Mouse (Mus musculus): ENCODE measurements at regions not wholly inside any gene's neighbourhood (a gene's known extent, or its start where the extent isn't known, plus 50 kb on each side); places are given as distances from the start of the nearest gene placed in this dataset.

- H3K36me3 ChIP-seq: no peaks in the 10 kb centered on the region
- H3K27me3 ChIP-seq: no peaks in the 10 kb centered on the region
- WGBS: 54% methylated on average over 13 of the region's 13 CpGs
- no peaks in the 10 kb centered on the region for H3K9me3 ChIP-seq
- peak overlapping the region; percentile 20 for H3K27ac ChIP-seq
- H3K4me3 ChIP-seq (replicated peaks): no peak overlapping the region
- peaks cover 23% of the 10 kb centered on the region for H3K4me1 ChIP-seq (replicated peaks)
- ATAC-seq: peak; percentile 88
- no peak overlapping the region for H3K9ac ChIP-seq (replicated peaks)
- H3K4me2 ChIP-seq (replicated peaks): no peak overlapping the region
Measured at GRCm38 (mm10) chr6:140993643-140994580, 255.2 kb upstream of the Pde3a start.

GRCm38 (mm10) chr6:140995340-140996135, 253.5 kb upstream of the Pde3a start:
- no peak overlapping the region for H3K4me2 ChIP-seq (replicated peaks)
- H3K36me3 ChIP-seq: no peaks in the 10 kb centered on the region
- no peak overlapping the region for H3K9ac ChIP-seq (replicated peaks)
- no peaks in the 10 kb centered on the region for H3K27me3 ChIP-seq
- ATAC-seq: peak; percentile 51
- H3K4me1 ChIP-seq (replicated peaks): peaks cover 23% of the 10 kb centered on the region
- 41% methylated on average over 14 of the region's 14 CpGs for WGBS
- H3K27ac ChIP-seq: 0 out of 2 replicates have a peak overlapping the region, but pooled peaks have one; percentile 27
- H3K9me3 ChIP-seq: no peaks in the 10 kb centered on the region
- H3K4me3 ChIP-seq (replicated peaks): no peak overlapping the region

GRCm38 (mm10) chr6:140998069-140998468, 251.0 kb upstream of the Pde3a start:
- Histone ChIP-seq H3K9me3 (no peaks in the 10 kb centered on the region), H3K4me2 (replicated peaks) (no peak overlapping the region), H3K36me3 (no peaks in the 10 kb centered on the region), H3K4me1 (replicated peaks) (peaks cover 23% of the 10 kb centered on the region), H3K4me3 (replicated peaks) (no peak overlapping the region), H3K9ac (replicated peaks) (no peak overlapping the region), H3K27ac (no peak overlapping the region), H3K27me3 (no peaks in the 10 kb centered on the region)
- no peak for ATAC-seq
- 73% methylated on average over 7 of the region's 7 CpGs for WGBS

GRCm38 (mm10) chr6:141000552-141000951, 248.5 kb upstream of the Pde3a start:
- Histone ChIP-seq H3K4me1 (replicated peaks) (0 out of 2 replicates have a peak, but pooled peaks cover 6% of the 10 kb centered on the region), H3K9me3 (no peaks in the 10 kb centered on the region), H3K36me3 (no peaks in the 10 kb centered on the region), H3K4me3 (replicated peaks) (no peak overlapping the region), H3K27me3 (no peaks in the 10 kb centered on the region), H3K9ac (replicated peaks) (no peak overlapping the region), H3K4me2 (replicated peaks) (no peak overlapping the region), H3K27ac (no peak overlapping the region)
- 68% methylated on average over 2 of the region's 2 CpGs for WGBS
- ATAC-seq: no peak

GRCm38 (mm10) chr6:141001306-141001705, 247.8 kb upstream of the Pde3a start:
- no peak for ATAC-seq
- H3K27ac ChIP-seq: no peak overlapping the region
- H3K4me2 ChIP-seq (replicated peaks): no peak overlapping the region
- WGBS: 82% methylated on average over 3 of the region's 3 CpGs
- H3K36me3 ChIP-seq: no peaks in the 10 kb centered on the region
- no peak overlapping the region for H3K9ac ChIP-seq (replicated peaks)
- H3K27me3 ChIP-seq: no peaks in the 10 kb centered on the region
- no peaks in the 10 kb centered on the region for H3K9me3 ChIP-seq
- no peak overlapping the region for H3K4me3 ChIP-seq (replicated peaks)
- H3K4me1 ChIP-seq (replicated peaks): no peaks in the 10 kb centered on the region

- H3K4me1 ChIP-seq (replicated peaks): no peaks in the 10 kb centered on the region
- no peak overlapping the region for H3K4me2 ChIP-seq (replicated peaks)
- H3K9ac ChIP-seq (replicated peaks): no peak overlapping the region
- no peaks in the 10 kb centered on the region for H3K9me3 ChIP-seq
- no peak for ATAC-seq
- H3K36me3 ChIP-seq: no peaks in the 10 kb centered on the region
- no peak overlapping the region for H3K27ac ChIP-seq
- no peaks in the 10 kb centered on the region for H3K27me3 ChIP-seq
- no peak overlapping the region for H3K4me3 ChIP-seq (replicated peaks)
- WGBS: 97% methylated on average over 11 of the region's 11 CpGs
Measured at GRCm38 (mm10) chr6:141015055-141015681, 233.9 kb upstream of the Pde3a start.

- Histone ChIP-seq H3K4me2 (replicated peaks) (no peak overlapping the region), H3K36me3 (no peaks in the 10 kb centered on the region), H3K9ac (replicated peaks) (no peak overlapping the region), H3K27me3 (no peaks in the 10 kb centered on the region), H3K4me3 (replicated peaks) (no peak overlapping the region), H3K4me1 (replicated peaks) (no peaks in the 10 kb centered on the region), H3K27ac (no peak overlapping the region), H3K9me3 (no peaks in the 10 kb centered on the region)
- no peak for ATAC-seq
- WGBS: 83% methylated on average over 4 of the region's 4 CpGs
Measured at GRCm38 (mm10) chr6:141023501-141023900, 225.6 kb upstream of the Pde3a start.

GRCm38 (mm10) chr6:141027353-141027752, 221.7 kb upstream of the Pde3a start:
- no peak overlapping the region for H3K27ac ChIP-seq
- 81% methylated on average over 4 of the region's 4 CpGs for WGBS
- ATAC-seq: no peak
- H3K4me1 ChIP-seq (replicated peaks): 0 out of 2 replicates have a peak, but pooled peaks cover 2% of the 10 kb centered on the region
- no peaks in the 10 kb centered on the region for H3K27me3 ChIP-seq
- no peak overlapping the region for H3K4me3 ChIP-seq (replicated peaks)
- no peak overlapping the region for H3K4me2 ChIP-seq (replicated peaks)
- no peaks in the 10 kb centered on the region for H3K36me3 ChIP-seq
- H3K9me3 ChIP-seq: no peaks in the 10 kb centered on the region
- H3K9ac ChIP-seq (replicated peaks): no peak overlapping the region

GRCm38 (mm10) chr6:141027787-141028186, 221.3 kb upstream of the Pde3a start:
- H3K36me3 ChIP-seq: no peaks in the 10 kb centered on the region
- H3K9ac ChIP-seq (replicated peaks): no peak overlapping the region
- no peak overlapping the region for H3K27ac ChIP-seq
- no peak overlapping the region for H3K4me3 ChIP-seq (replicated peaks)
- H3K9me3 ChIP-seq: no peaks in the 10 kb centered on the region
- no peaks in the 10 kb centered on the region for H3K27me3 ChIP-seq
- 0 out of 2 replicates have a peak, but pooled peaks cover 2% of the 10 kb centered on the region for H3K4me1 ChIP-seq (replicated peaks)
- 91% methylated on average over 5 of the region's 5 CpGs for WGBS
- no peak for ATAC-seq
- H3K4me2 ChIP-seq (replicated peaks): no peak overlapping the region

GRCm38 (mm10) chr6:141034824-141035223, 214.2 kb upstream of the Pde3a start:
- H3K4me2 ChIP-seq (replicated peaks): no peak overlapping the region
- no peak overlapping the region for H3K27ac ChIP-seq
- 0 out of 2 replicates have a peak, but pooled peaks cover 2% of the 10 kb centered on the region for H3K4me1 ChIP-seq (replicated peaks)
- 83% methylated on average over 5 of the region's 5 CpGs for WGBS
- H3K9ac ChIP-seq (replicated peaks): no peak overlapping the region
- H3K27me3 ChIP-seq: no peaks in the 10 kb centered on the region
- no peaks in the 10 kb centered on the region for H3K9me3 ChIP-seq
- no peak for ATAC-seq
- H3K4me3 ChIP-seq (replicated peaks): no peak overlapping the region
- no peaks in the 10 kb centered on the region for H3K36me3 ChIP-seq

- no peaks in the 10 kb centered on the region for H3K36me3 ChIP-seq
- H3K27ac ChIP-seq: no peak overlapping the region
- H3K4me2 ChIP-seq (replicated peaks): no peak overlapping the region
- H3K27me3 ChIP-seq: no peaks in the 10 kb centered on the region
- H3K9me3 ChIP-seq: no peaks in the 10 kb centered on the region
- no peak overlapping the region for H3K4me3 ChIP-seq (replicated peaks)
- WGBS: 60% methylated on average over 5 of the region's 5 CpGs
- H3K9ac ChIP-seq (replicated peaks): no peak overlapping the region
- H3K4me1 ChIP-seq (replicated peaks): peaks cover 4% of the 10 kb centered on the region; the same call in 1 of the 2 replicates
- no peak for ATAC-seq
Measured at GRCm38 (mm10) chr6:141041358-141041757, 207.7 kb upstream of the Pde3a start.

Measured in midbrain, embryonic 13.5 days (tissue).